Mouse (Mus musculus): ENCODE data around the gene Rpl3.
"Not testable (repeated sequence)": the region's sequence is repeated elsewhere in the genome, so short reads cannot be mapped to it uniquely, and the experiment has no call there.

The Rpl3 gene

DNA sequence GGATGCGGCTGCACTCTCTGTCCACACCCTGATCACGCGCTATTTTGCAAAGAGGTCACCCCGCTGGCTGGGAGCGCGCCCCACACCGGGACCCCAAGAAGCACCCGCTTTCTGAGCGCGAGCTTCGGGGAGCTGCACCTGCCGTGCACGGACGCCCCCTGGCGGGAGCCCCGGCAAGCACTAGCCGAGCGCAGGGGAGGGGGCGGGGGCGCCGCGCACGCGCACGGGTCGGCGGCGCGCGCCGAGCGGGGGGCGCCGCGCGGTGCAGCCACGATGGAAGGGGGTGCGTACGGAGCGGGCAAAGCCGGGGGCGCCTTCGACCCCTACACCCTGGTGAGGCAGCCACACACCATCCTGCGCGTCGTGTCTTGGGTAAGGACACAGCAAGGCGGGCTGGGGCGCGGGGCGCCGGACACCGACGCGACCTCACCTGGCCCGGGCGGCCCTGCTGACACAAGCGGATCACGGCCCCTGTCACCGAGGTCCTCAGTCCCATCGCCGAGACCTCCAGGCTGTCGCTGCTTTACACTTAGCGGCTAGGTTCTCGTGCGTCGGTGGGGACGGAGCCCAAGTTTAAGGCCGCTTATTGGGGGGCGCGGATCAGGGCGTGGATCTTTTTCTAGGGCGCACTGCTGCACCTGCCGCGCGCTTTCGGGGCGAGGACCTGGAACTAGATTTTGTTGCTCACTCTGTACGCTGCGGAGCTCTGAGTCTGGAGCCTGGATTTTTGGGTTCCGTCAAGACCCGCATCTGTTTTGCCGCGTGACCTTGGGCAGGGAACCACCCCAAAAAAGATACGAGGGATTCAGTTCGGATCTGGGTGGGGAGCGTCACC is at the start of gene Rpl3, which contains the start of gene Syngr1:
Gene Rpl3 (minus strand): TSS at position 748 of the 835 bp plus-strand sequence.
Gene Syngr1 (plus strand): TSS at position 214 of the 835 bp plus-strand sequence.
- peak; percentile 63 for DNase-seq (ENCODE audit: low spot score)

DNA sequence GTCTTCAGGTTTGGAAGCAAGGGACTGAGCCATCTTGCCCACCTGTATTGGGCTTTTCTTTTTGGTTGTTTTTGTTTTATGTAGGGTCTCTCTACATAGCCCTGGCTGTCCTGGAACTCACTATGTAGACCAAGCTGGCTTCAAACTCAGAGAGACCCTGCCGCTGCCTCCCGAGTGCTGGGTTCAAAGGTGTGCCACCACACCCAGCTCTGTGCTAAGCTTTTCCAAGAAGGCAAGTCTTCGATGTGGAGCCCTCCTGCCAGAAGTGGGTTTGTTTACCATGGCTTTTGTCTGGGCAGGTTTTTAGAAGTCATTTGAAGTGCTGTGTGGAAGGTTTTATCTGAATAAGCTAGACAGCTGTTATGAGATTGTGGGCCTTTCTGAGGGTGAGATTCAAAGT is 49.2 kb upstream of the Rpl3 start:
- no peak for DNase-seq (ENCODE audit: low spot score)

DNA sequence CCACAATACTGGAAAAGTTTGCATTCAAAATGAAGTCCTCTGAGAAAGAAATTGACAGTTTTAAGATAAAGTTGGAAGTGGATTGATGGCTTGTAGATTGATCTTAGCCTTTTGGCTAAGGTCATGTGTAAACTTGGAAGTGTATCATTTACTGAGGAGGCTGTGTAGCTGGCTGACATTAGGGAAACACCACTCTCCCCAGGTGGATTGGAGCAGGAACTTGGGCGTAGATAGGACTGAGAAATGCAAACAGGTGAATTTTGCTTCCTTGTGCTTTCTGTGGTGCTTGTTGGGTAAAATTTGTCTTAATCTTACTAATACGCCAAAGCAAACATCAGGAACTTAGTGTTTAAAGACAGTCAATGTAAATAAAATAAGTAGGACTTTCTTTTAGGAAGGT is 48.6 kb upstream of the Rpl3 start:
- no peak for DNase-seq (ENCODE audit: low spot score)

DNA sequence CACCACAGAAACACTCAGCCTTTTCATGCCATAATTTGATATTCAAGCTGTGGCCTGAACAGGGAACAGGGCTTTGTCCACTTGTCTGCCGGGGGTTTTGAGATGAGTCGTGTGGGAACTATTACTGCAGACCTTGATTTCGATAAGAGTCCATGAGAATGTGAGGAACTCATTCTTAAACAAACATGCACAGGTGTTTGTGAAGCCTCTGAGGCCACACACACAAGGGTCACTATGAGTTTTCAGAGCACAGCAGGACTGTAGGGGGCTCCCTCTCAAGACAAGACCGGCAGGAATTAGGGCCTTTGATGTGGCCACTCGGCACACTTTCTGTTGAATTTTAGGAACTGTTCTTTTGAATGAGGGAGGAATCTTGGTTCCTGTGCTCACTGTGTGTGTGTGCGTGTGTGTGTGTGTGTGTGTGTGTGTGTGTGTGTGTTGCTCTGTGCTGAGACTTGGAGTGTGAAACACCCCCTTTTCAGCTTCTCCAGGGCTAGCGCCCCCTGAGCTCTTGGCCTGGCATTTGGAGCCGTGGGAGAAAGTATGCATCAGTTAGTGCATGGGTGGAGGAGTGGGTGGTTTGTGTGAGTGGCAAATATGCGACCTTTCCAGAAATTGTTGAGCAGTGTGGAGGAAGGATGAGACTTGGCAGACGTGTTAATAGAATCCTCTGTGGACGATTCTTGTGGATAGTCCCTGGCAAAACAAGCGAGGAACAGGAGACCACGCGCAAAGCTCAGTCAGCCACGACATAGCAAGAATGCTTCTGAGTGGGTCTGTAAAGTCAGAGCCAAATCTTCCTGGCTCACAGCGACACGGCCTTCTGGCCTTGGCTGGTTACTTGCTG is 46.5 kb upstream of the Rpl3 start:
- DNase-seq (ENCODE audit: low spot score): no peak

DNA sequence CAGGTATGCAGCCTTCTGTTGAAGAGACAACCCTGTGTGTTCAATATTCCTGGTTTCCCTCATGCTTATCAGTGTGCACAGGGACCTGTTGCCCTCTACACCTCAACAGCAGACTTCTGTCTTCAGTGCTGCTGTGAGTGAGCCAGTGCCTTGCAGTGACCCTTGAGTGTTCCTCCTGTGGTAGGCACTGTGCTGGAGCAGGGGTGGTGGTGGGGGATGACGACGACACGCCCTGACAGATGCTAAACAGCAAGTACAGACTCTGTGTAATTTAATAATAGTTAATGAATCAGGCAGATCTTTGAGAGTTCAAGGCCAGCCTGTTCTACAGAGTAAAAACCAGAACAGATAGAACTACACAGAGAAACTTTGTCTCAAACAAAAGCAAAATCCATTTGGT is 45.0 kb upstream of the Rpl3 start:
- no peak for DNase-seq (ENCODE audit: low spot score)

DNA sequence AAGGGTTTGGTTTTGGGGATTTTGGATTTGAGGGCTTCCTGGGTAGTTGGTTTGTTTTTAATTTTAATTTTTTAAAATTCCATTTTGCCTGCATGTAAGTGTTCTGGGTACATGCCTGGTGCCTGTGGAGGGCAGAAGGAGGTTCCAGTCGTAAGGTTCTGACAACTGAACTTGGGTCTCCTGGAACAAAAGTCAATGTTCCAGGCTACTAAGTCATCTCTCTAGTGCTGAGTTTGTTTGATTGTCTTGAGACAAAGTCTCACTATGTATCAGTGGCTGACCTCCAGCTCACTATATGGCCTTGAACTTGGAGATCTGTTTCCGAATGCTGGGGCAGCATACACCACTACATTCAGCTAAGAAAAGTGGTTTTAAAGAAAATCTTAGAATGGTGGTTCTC is 43.8 kb upstream of the Rpl3 start:
- no peak for DNase-seq (ENCODE audit: low spot score)

DNA sequence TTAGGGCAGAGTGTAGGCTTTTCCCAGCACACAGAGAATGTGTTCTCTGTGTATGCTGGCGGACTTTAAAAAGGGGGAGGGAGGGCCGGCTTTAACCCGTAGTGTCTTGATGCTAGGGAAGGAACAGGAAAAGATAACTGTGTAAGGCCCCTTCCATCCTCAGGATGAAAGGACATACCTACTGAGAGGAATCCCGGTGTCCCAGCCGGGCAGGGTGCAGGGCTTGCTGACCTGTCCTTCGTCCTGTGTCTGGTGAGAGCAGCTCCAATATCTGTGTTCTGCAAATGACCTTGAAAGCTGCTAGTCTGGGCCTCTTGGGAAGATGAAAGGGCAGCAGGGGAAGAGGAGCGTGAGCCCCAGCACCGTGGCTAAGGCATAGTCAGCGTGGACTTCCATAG is 42.8 kb upstream of the Rpl3 start:
- no peak for DNase-seq (ENCODE audit: low spot score)

DNA sequence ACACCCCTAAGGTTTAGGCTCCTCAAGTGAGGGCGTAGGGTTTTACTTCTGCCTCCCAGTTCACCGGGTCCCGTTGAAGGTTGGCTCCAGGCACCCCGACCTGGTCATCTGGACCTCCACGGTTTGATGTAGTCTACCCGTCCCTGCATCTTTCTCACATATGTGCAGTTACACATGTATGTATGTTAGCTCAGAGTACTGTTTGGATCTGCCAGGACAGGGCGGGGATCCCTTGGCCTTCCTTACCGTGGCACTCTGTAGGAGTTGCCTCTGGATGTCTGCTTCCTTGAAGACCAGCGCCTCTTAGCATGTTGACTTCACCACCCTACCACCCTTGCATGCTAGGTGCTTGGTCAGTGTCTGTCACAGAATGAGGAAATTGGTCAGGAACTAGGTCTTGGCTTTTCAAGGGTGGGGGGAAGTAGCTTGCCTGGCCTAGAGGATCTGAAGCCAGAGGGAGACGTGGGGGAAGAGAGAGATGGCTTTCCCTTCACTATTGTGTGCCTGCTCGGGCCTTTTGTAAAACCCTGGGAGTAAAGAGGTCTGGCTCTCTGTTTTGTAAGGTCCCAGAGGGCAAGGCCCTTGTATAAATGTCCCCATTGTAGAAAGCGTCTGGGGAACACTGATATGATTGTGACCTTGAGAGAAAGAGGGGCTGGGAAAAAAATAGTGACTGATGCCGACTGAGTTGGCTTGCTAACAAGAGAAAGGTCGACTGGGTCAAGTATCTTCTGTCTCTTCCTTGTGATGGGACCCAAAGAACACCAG is 42.2 kb upstream of the Rpl3 start:
- DNase-seq (ENCODE audit: low spot score): peak; percentile 25

DNA sequence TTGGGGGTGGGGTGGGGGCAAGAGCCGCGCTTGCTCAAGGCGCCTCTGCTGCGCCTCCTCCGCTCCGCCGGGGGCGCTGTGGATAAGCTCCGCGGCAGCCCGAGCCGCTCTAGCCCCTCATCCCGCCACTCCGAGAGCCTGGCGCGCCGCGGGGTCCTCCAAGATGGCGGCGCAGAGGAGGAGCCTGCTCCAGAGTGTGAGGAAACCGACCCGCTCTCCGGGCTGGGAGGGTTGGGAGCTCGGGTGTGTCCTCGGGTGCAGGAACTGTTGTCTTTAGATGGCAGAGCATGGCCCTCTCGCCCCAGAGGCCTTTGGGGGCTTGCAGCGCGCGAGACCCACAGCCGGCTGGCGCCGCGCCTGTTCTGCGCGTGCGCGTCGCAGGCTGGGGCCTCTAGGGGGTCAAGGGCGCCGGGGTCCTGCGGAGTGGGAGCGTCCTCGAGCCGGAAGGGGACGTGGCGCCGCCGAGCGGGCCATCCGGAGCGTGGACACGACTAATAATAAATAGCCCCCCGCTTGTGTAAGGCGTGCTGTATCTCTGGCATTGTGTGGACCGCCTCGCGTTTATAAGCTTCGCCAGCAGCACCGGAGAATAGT is 41.4 kb upstream of the Rpl3 start, which contains the start of gene Tab1:
Gene Tab1 (plus strand): TSS at position 135 of the 594 bp plus-strand sequence.
- peak; percentile 91 for DNase-seq (ENCODE audit: low spot score)

DNA sequence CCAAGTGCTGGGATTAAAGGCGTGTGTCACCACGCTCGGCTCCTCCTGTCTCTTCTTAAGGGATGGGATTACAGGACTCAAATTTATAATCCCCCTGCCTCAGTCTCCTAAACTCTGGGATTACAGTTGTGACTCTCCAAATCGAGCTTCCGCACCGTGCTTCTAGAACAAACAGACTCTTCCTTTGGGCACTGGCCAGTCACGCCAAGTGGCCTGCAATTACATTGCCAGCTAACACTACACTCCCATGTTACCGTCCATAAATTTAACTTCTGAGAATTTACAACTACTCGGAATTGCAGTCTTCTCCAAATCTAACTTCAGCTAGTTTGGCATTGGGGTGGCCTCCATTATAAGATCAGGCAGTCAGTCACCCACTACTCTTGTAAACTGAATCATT is 40.8 kb upstream of the Rpl3 start:
- DNase-seq (ENCODE audit: low spot score): no peak

DNA sequence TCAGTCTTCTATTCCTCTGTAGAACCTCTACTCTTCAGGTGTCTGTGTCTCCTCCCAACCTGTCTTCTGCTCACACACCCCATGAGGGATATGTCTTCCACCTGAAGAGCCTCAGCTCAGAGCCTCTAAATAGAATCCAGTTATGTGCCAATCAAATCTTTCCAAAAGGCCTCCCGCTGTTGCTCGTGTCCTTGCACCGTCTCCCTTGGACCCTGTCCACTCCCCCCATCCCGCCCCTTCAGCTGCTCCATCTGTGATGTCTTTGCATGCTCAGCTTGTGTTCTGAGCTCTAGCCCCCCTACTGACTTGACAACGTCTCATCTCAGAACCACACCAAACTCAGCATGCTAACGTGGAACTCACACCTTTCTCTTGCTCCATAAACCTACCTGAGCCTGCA is 39.8 kb upstream of the Rpl3 start:
- no peak for DNase-seq (ENCODE audit: low spot score)

DNA sequence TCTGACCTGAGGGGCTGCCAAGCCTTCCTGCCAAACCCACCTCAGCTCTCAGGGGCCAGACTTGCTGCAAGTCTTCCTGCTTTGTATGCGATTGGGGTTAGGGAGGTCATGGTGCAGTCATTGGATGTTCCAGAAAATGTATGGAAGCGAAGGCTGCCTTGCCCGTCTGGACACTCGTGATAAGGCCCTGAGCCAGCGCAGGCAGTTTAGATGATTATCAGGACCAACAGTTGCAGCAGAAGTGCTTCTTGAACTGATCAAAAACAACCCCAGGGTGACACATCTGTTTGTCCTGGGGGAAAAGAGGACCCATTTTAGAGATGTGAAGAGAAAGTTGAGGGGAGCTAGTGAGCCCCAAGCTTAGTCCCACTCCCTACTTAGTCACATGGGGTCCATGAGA is 39.0 kb upstream of the Rpl3 start:
- DNase-seq (ENCODE audit: low spot score): no peak

DNA sequence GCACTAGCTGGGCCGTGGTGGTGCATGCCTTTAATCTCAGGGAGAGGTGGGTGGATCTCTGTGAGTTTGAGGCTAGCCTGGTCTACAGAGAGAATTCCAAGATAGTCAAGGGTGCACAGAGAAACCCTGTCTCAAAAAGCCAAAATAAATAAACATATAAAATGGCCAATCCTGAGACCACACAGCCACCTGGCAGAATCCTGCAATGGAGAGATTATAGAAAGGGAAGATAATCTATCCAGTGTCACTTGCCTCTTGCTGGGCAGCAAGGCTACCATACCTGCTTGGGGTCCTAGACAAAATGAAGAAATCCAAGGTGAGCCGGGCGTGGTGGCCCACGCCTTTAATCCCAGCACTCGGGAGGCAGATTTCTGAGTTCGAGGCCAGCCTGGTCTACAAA is 38.3 kb upstream of the Rpl3 start:
- DNase-seq (ENCODE audit: low spot score): no peak

DNA sequence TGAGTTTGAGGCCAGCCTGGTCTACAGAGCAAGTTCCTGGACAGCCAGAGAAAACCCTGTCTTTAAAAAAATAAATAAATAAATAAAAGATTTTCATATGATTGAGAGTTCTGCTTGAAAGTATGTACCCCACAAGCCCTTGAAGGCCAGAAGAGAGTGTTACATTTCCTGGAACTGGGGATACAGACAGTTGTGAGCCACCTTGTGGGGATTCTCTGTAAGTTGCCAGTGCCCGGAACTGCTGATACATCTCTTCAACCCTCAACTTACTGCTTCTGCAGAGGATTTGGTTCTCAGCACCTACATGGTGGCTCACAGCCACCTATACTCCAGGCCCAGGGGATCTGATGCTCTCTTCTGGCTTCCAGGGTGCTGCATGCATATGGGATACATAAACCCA is 35.5 kb upstream of the Rpl3 start:
- no peak for DNase-seq (ENCODE audit: low spot score)

DNA sequence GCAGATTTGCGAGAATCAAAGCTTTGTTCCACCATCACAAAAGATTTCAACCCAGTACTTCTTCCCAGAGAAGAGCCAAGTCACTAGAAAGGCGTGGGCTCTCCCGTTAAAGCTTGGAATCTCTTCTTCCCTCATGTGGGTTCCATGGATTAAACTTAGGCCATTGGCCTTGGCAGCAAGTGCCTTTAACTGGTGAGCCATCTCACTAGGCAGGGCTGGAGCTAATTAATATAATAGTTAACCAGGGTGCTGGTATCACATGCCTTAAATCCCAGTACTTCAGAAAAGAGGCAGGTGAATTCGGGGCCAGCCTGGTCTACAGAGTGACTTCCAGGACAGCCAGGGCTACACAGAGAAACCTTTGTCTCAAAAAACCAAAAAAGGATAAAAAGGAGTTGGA is 33.0 kb upstream of the Rpl3 start:
- DNase-seq (ENCODE audit: low spot score): no peak

DNA sequence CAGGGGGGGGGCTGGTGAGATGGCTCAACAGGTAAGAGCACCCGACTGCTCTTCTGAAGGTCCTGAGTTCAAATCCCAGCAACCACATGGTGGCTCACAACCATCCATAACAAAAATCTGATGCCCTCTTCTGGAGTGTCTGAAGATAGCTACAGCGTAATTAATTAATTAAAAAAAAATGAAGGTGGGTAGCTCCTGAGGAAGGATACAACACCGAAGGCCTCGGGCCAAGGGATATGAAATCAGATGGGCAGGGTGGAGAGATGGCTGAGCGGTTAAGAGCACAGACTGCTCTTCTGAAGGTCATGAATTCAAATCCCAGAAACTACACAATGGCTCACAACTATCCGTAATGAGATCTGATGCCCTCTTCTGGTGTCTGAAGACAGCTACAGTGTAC is 30.8 kb upstream of the Rpl3 start:
- not testable (repeated sequence) for DNase-seq (ENCODE audit: low spot score)

DNA sequence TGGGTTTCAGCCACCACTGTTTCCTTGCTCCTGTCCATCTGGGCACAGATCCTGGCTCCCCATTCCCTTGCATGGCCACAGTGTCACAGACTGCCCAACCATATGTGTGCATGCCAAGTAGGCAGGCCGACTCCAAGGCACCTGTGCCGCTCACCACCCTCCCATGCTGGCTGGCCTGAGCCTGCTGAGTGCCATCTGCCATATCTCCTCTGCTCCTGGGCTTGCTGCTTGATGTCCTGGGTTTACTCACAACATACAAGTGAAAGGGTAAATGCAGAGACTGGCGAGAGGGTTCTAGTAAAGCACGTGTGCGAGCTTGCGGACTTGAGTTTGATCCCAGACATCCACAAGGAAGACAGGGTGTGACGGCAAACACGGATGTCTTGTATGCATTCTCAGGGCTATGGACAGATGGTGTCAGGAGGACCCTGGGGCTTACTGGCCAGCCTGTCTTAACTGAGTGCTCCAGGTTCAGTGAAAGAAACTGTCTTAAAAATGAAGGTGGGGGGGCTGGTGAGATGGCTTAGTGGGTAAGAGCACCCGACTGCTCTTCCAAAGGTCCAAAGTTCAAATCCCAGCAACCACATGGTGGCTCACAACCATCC is 30.2 kb upstream of the Rpl3 start:
- DNase-seq (ENCODE audit: low spot score): no peak

DNA sequence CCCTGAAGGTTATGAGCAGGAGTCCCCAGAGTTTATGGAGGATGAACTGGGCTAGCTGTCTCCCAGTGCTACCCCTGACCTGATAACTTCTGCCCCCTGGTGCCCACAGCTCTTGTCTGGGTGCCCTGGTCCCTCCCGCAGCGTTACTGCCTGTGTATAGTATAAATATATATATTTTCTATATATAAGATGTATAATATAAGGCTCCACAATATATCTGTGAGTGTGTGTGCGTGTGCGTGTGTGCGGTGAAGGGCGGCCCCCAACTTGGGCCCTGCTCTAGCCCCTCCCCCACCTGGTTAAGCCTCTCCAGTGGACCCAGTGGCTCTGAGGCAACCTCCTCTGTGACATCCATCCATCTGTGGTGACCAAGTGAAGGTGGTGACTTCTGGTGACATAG is 27.4 kb upstream of the Rpl3 start:
- DNase-seq (ENCODE audit: low spot score): no peak

DNA sequence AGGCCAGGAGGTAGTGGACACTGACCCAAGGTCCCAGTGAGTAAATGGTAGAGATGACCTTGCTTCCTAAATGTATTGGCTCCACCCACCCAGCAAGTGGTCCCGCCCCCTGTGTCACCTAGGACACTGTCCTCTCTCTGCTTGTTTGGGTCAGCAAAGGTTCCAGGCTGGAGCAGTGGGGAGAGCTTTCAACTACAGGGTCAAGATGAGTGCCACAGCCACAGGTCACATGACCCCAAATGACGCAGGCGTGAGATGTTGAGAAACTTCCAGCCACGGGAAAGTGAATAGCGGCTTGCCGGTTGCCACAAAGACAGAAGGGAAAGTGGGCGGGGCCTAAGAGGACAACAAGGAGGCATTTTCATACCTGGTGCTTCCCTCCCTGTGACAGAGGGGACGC is 25.5 kb upstream of the Rpl3 start:
- DNase-seq (ENCODE audit: low spot score): no peak

DNA sequence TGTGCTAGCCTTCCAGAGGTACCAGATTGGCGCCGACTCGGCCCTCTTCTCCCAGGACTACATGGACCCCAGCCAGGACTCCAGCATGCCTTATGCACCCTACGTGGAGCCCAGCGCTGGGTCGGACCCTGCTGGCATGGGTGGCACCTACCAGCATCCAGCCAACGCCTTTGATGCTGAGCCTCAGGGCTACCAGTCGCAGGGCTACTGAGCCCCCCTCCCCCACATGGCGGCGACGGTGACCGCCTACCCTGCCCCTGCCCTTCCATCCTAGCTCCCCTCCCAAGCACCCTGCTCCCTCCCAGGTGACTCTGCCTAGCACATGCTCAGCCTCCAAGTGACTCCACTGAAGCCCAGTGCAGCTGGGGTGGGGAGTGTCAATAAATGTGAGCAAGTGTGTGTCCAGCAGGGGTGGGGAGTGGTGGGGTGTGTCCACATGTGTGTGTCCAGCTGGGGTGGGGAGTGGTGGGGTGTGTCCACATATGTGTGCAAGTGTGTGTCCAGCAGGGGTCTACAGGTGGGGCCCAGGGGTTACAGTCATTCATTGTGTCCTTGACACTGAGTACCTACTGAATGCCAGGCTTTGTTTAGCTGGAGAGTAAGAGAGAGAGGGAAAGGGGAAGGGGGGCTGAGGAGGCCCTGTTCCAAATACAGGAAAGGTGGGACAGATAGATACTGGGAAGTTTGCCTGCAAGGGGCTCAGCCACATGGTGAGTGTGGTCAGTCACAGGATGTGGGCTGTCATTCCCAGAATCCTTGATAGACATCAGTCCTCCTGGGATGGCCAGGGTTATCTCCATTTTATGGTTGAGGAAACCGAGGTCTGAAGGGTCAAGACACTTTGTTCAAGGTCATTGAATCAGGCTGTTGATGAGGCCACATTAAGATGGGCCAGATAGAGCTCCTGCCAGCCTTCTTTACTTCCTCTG is 24.5 kb upstream of the Rpl3 start:
- DNase-seq (ENCODE audit: low spot score): no peak
